Mouse (Mus musculus): Measurements from ENCODE around the gene Pifo. TPM values are rescaled to one million over a fixed set of nuclear protein-coding genes. Genes with fewer than 3 reads are reported as not detected.
"Not testable (repeated sequence)": the region's sequence is repeated elsewhere in the genome, so short reads cannot be mapped to it uniquely, and the experiment has no call there.

Gene Pifo
- polyA plus RNA-seq, 1 experiment from 2014 or later: not detected

- not testable (repeated sequence) for H3K27me3 ChIP-seq; H3K27ac ChIP-seq; H3K9me3 ChIP-seq; H3K4me3 ChIP-seq; H3K36me3 ChIP-seq; ATAC-seq (ENCODE audit: insufficient number of reproducible peaks, low FRiP score, low TSS enrichment, low read depth); H3K4me2 ChIP-seq; H3K4me1 ChIP-seq; H3K9ac ChIP-seq
- 61% methylated on average over 5 of the region's 5 CpGs for WGBS
Observed at GRCm38 (mm10) chr3:105989611-105990010, 24.8 kb downstream of the Pifo start.

- Histone ChIP-seq H3K27me3 (no peaks in the 10 kb centered on the region), H3K27ac (no peak overlapping the region), H3K4me1 (no peaks in the 10 kb centered on the region), H3K9me3 (no peaks in the 10 kb centered on the region), H3K36me3 (peaks cover 10% of the 10 kb centered on the region), H3K4me2 (no peak overlapping the region), H3K9ac (no peak overlapping the region), H3K4me3 (no peak overlapping the region)
- ATAC-seq (ENCODE audit: insufficient number of reproducible peaks, low FRiP score, low TSS enrichment, low read depth): no peak
- 80% methylated on average over 2 of the region's 2 CpGs for WGBS
Observed at GRCm38 (mm10) chr3:105974174-105974573, 40.3 kb downstream of the Pifo start.

GRCm38 (mm10) chr3:105973411-105973810 is 41.0 kb downstream of the Pifo start, which contains the start of gene Ovgp1:
Gene Ovgp1 (plus strand): TSS chr3:105973711.
- ATAC-seq (ENCODE audit: insufficient number of reproducible peaks, low FRiP score, low TSS enrichment, low read depth): no peak
- H3K36me3 ChIP-seq: peaks cover 16% of the 10 kb centered on the region
- no peak within 1 kb of the TSS for H3K27ac ChIP-seq
- H3K9ac ChIP-seq: no peak within 1 kb of the TSS
- no peaks in the 10 kb centered on the region for H3K9me3 ChIP-seq
- H3K4me3 ChIP-seq: no peak within 1 kb of the TSS
- H3K4me1 ChIP-seq: no peaks in the 10 kb centered on the region
- 77% methylated on average over 3 of the region's 3 CpGs for WGBS
- H3K27me3 ChIP-seq: no peaks in the 10 kb centered on the region
- no peak within 1 kb of the TSS for H3K4me2 ChIP-seq

- Histone ChIP-seq H3K4me1 (no peaks in the 10 kb centered on the region), H3K36me3 (peaks cover 28% of the 10 kb centered on the region), H3K9me3 (no peaks in the 10 kb centered on the region), H3K4me3 (no peak overlapping the region), H3K27me3 (no peaks in the 10 kb centered on the region), H3K4me2 (no peak overlapping the region), H3K27ac (no peak overlapping the region), H3K9ac (no peak overlapping the region)
- WGBS: 84% methylated on average over 5 of the region's 5 CpGs
- ATAC-seq (ENCODE audit: insufficient number of reproducible peaks, low FRiP score, low TSS enrichment, low read depth): no peak
Observed at GRCm38 (mm10) chr3:105971831-105972446, 42.5 kb downstream of the Pifo start.

GRCm38 (mm10) chr3:105960700-105961099 is 53.7 kb downstream of the Pifo start:
- Histone ChIP-seq H3K27me3 (no peaks in the 10 kb centered on the region), H3K4me2 (peak overlapping the region; percentile 66; the same call in 1 of the 2 replicates), H3K36me3 (peaks cover 52% of the 10 kb centered on the region), H3K9ac (no peak overlapping the region), H3K4me3 (peak overlapping the region; percentile 96), H3K4me1 (peaks cover 20% of the 10 kb centered on the region), H3K27ac (no peak overlapping the region), H3K9me3 (no peaks in the 10 kb centered on the region)
- 96% methylated on average over 2 of the region's 2 CpGs for WGBS
- no peak for ATAC-seq (ENCODE audit: insufficient number of reproducible peaks, low FRiP score, low TSS enrichment, low read depth)

GRCm38 (mm10) chr3:105959999-105960398 is 54.4 kb downstream of the Pifo start, which contains the start of gene Atp5f1:
Gene Atp5f1 (minus strand): TSS chr3:105960099.
- Histone ChIP-seq H3K4me1 (peaks cover 20% of the 10 kb centered on the region), H3K27me3 (no peaks in the 10 kb centered on the region), H3K36me3 (peaks cover 47% of the 10 kb centered on the region), H3K9me3 (no peaks in the 10 kb centered on the region), H3K27ac (peak within 1 kb of the TSS; percentile 88), H3K4me3 (peak within 1 kb of the TSS; percentile 96), H3K9ac (peak within 1 kb of the TSS; percentile 97), H3K4me2 (peak within 1 kb of the TSS; percentile 66)
- no peak for ATAC-seq (ENCODE audit: insufficient number of reproducible peaks, low FRiP score, low TSS enrichment, low read depth)
- WGBS: 9% methylated on average over 6 of the region's 6 CpGs

- Histone ChIP-seq H3K9ac (peak overlapping the region; percentile 97), H3K4me1 (peaks cover 20% of the 10 kb centered on the region), H3K9me3 (no peaks in the 10 kb centered on the region), H3K27ac (peak overlapping the region; percentile 79), H3K4me3 (peak overlapping the region; percentile 96), H3K36me3 (peaks cover 47% of the 10 kb centered on the region), H3K4me2 (peak overlapping the region; percentile 66), H3K27me3 (no peaks in the 10 kb centered on the region)
- under 1% methylated on average over 25 of the region's 26 CpGs for WGBS
- ATAC-seq (ENCODE audit: insufficient number of reproducible peaks, low FRiP score, low TSS enrichment, low read depth): peak; percentile 66; the same call in 1 of the 2 replicates
Observed at GRCm38 (mm10) chr3:105959585-105959984, 54.9 kb downstream of the Pifo start.

GRCm38 (mm10) chr3:105958974-105959580 is 55.4 kb downstream of the Pifo start, which contains the start of gene Wdr77:
Gene Wdr77 (plus strand): TSS chr3:105959369.
- under 1% methylated on average over 52 of the region's 52 CpGs for WGBS
- H3K4me3 ChIP-seq: peak within 1 kb of the TSS; percentile 96
- peak within 1 kb of the TSS; percentile 97 for H3K9ac ChIP-seq
- peak; percentile 96 for ATAC-seq (ENCODE audit: insufficient number of reproducible peaks, low FRiP score, low TSS enrichment, low read depth)
- no peaks in the 10 kb centered on the region for H3K27me3 ChIP-seq
- H3K9me3 ChIP-seq: no peaks in the 10 kb centered on the region
- peaks cover 20% of the 10 kb centered on the region for H3K4me1 ChIP-seq
- H3K36me3 ChIP-seq: peaks cover 42% of the 10 kb centered on the region
- peak within 1 kb of the TSS; percentile 66 for H3K4me2 ChIP-seq
- peak within 1 kb of the TSS; percentile 88 for H3K27ac ChIP-seq

- H3K36me3 ChIP-seq: peaks cover 38% of the 10 kb centered on the region
- H3K9me3 ChIP-seq: no peaks in the 10 kb centered on the region
- H3K9ac ChIP-seq: peak overlapping the region; percentile 96
- 45% methylated on average over 5 of the region's 5 CpGs for WGBS
- no peaks in the 10 kb centered on the region for H3K27me3 ChIP-seq
- H3K4me3 ChIP-seq: peak overlapping the region; percentile 96
- H3K4me1 ChIP-seq: peaks cover 20% of the 10 kb centered on the region
- peak overlapping the region; percentile 57 for H3K4me2 ChIP-seq
- no peak overlapping the region for H3K27ac ChIP-seq
- no peak for ATAC-seq (ENCODE audit: insufficient number of reproducible peaks, low FRiP score, low TSS enrichment, low read depth)
Observed at GRCm38 (mm10) chr3:105958204-105958603, 56.2 kb downstream of the Pifo start.

- no peaks in the 10 kb centered on the region for H3K27me3 ChIP-seq
- ATAC-seq (ENCODE audit: insufficient number of reproducible peaks, low FRiP score, low TSS enrichment, low read depth): no peak
- WGBS: 93% methylated on average over 1 of the region's 1 CpGs
- H3K9ac ChIP-seq: no peak overlapping the region
- peaks cover 38% of the 10 kb centered on the region for H3K36me3 ChIP-seq
- H3K27ac ChIP-seq: no peak overlapping the region
- no peak overlapping the region for H3K4me3 ChIP-seq
- no peak overlapping the region for H3K4me2 ChIP-seq
- peaks cover 20% of the 10 kb centered on the region for H3K4me1 ChIP-seq
- no peaks in the 10 kb centered on the region for H3K9me3 ChIP-seq
Observed at GRCm38 (mm10) chr3:105957235-105957634, 57.2 kb downstream of the Pifo start.

- no peak overlapping the region for H3K27ac ChIP-seq
- no peak overlapping the region for H3K4me2 ChIP-seq
- H3K4me1 ChIP-seq: no peaks in the 10 kb centered on the region
- no peaks in the 10 kb centered on the region for H3K27me3 ChIP-seq
- H3K4me3 ChIP-seq: no peak overlapping the region
- no peaks in the 10 kb centered on the region for H3K9me3 ChIP-seq
- H3K9ac ChIP-seq: no peak overlapping the region
- peaks cover 66% of the 10 kb centered on the region for H3K36me3 ChIP-seq
- no peak for ATAC-seq (ENCODE audit: insufficient number of reproducible peaks, low FRiP score, low TSS enrichment, low read depth)
- WGBS: 93% methylated on average over 7 of the region's 7 CpGs
Observed at GRCm38 (mm10) chr3:105951348-105951747, 63.1 kb downstream of the Pifo start.

Data from limb, embryonic 15.5 days (tissue).